Mouse (Mus musculus): ENCODE measurements around the gene Gigyf2. TPM values are rescaled to one million over a fixed set of nuclear protein-coding genes. Genes with fewer than 3 reads are reported as not detected.

The Gigyf2 gene
- polyA plus RNA-seq, 1 experiment from 2014 or later, result 50.6 TPM

Other genes starting within 250 kb of the Gigyf2 start
- not detected in 2 replicates for gene Alppl2, start 237.1 kb upstream of the Gigyf2 start, polyA plus RNA-seq (2015; fragmentation: Nextera tagmentation; extraction: Ambion mirVana)
- 0.06 TPM in 1 of 2 replicates, not detected in the other for gene Alpi, start 225.4 kb upstream of the Gigyf2 start, polyA plus RNA-seq (2015; fragmentation: Nextera tagmentation; extraction: Ambion mirVana)
- not detected in 2 replicates for gene Akp3, start 202.0 kb upstream of the Gigyf2 start, polyA plus RNA-seq (2015; fragmentation: Nextera tagmentation; extraction: Ambion mirVana)
- 0.36 and 1.2 TPM in 2 replicates for gene Ecel1, start 170.5 kb upstream of the Gigyf2 start, polyA plus RNA-seq (2015; fragmentation: Nextera tagmentation; extraction: Ambion mirVana)
- 0.21 TPM in 1 of 2 replicates, not detected in the other for gene Prss56, start 143.7 kb upstream of the Gigyf2 start, polyA plus RNA-seq (2015; fragmentation: Nextera tagmentation; extraction: Ambion mirVana)
- gene Chrnd, start 136.4 kb upstream of the Gigyf2 start, polyA plus RNA-seq (2015; fragmentation: Nextera tagmentation; extraction: Ambion mirVana), result 0.06 and 0.24 TPM in 2 replicates
- gene Chrng, start 122.3 kb upstream of the Gigyf2 start, polyA plus RNA-seq (2015; fragmentation: Nextera tagmentation; extraction: Ambion mirVana), result 0.12 and 0.25 TPM in 2 replicates
- gene Eif4e2, start 113.1 kb upstream of the Gigyf2 start, polyA plus RNA-seq (2015; fragmentation: Nextera tagmentation; extraction: Ambion mirVana), result 161 and 163 TPM in 2 replicates
- 0.20 and 0.41 TPM in 2 replicates for gene Efhd1, start 62.6 kb upstream of the Gigyf2 start, polyA plus RNA-seq (2015; fragmentation: Nextera tagmentation; extraction: Ambion mirVana)
- 6.0 and 6.1 TPM in 2 replicates for gene Kcnj13, start 67.7 kb downstream of the Gigyf2 start, polyA plus RNA-seq (2015; fragmentation: Nextera tagmentation; extraction: Ambion mirVana)
- not detected in 2 replicates for gene Snorc, start 143.3 kb downstream of the Gigyf2 start, polyA plus RNA-seq (2015; fragmentation: Nextera tagmentation; extraction: Ambion mirVana)
- gene Neu2, start 182.9 kb downstream of the Gigyf2 start, polyA plus RNA-seq (2015; fragmentation: Nextera tagmentation; extraction: Ambion mirVana), result 2.9 TPM in 2 replicates
- gene Ngef, start 246.9 kb downstream of the Gigyf2 start, polyA plus RNA-seq (2015; fragmentation: Nextera tagmentation; extraction: Ambion mirVana), result 3.6 and 3.8 TPM in 2 replicates